Mouse (Mus musculus) gastrocnemius, postnatal 10 days (tissue): ENCODE measurements around the gene Dnajc30. TPM values are rescaled to one million over a fixed set of nuclear protein-coding genes. Genes with fewer than 3 reads are reported as not detected.
"Not testable (repeated sequence)": the region's sequence is repeated elsewhere in the genome, so short reads cannot be mapped to it uniquely, and the experiment has no call there.

ENCODE experiments used
- DNase-seq: peaks from one replicate; pipeline ENCODE4 v3.0.0; 2021; ENCODE audit warnings: mixed read lengths
- total RNA-seq, 2 experiments: library from RNA; stranded (reverse); gene quantifications; 2 replicates each; pipeline ENCODE4 v1.2.3; 2021

Dnajc30 gene
- total RNA-seq, 2 experiments from 2014 or later = 22.4 to 23.3 TPM

- DNase-seq = peak; percentile 29
Observed at GRCm38 (mm10) chr5:135064382-135064766, 372 bp downstream of the Dnajc30 start.

GRCm38 (mm10) chr5:135064909-135065446 is 976 bp downstream of the Dnajc30 start, which contains the start of gene Bud23:
Gene Bud23, minus strand, starts transcription at chr5:135064959.
- not testable (repeated sequence) for DNase-seq

GRCm38 (mm10) chr5:135066008-135066407 is 2.0 kb downstream of the Dnajc30 start:
- no peak for DNase-seq

GRCm38 (mm10) chr5:135070448-135070847 is 6.4 kb downstream of the Dnajc30 start:
- no peak for DNase-seq

GRCm38 (mm10) chr5:135072061-135072460 is 8.1 kb downstream of the Dnajc30 start:
- DNase-seq = no peak

- no peak for DNase-seq
Observed at GRCm38 (mm10) chr5:135072720-135073119, 8.7 kb downstream of the Dnajc30 start.

GRCm38 (mm10) chr5:135073349-135074150 is 9.5 kb downstream of the Dnajc30 start:
- DNase-seq = no peak

GRCm38 (mm10) chr5:135075655-135076054 is 11.7 kb downstream of the Dnajc30 start:
- DNase-seq = no peak

GRCm38 (mm10) chr5:135076368-135076767 is 12.4 kb downstream of the Dnajc30 start:
- no peak for DNase-seq

GRCm38 (mm10) chr5:135076931-135077505 is 13.0 kb downstream of the Dnajc30 start:
- no peak for DNase-seq

GRCm38 (mm10) chr5:135077564-135078481 is 13.8 kb downstream of the Dnajc30 start, which contains the start of gene Vps37d:
Gene Vps37d, minus strand, starts transcription at chr5:135078266.
- peak; percentile 98 for DNase-seq

- no peak for DNase-seq
Observed at GRCm38 (mm10) chr5:135078482-135078810, 14.4 kb downstream of the Dnajc30 start.

GRCm38 (mm10) chr5:135079578-135079977 is 15.6 kb downstream of the Dnajc30 start:
- DNase-seq = no peak

GRCm38 (mm10) chr5:135080539-135080938 is 16.5 kb downstream of the Dnajc30 start:
- DNase-seq = no peak

- no peak for DNase-seq
Observed at GRCm38 (mm10) chr5:135086871-135087270, 22.9 kb downstream of the Dnajc30 start.

- no peak for DNase-seq
Observed at GRCm38 (mm10) chr5:135089653-135090052, 25.7 kb downstream of the Dnajc30 start, which contains the start of gene Mlxipl. Gene Mlxipl, plus strand, starts transcription at chr5:135089890.

GRCm38 (mm10) chr5:135100981-135101380 is 37.0 kb downstream of the Dnajc30 start:
- DNase-seq = no peak

GRCm38 (mm10) chr5:135103999-135104660 is 40.1 kb downstream of the Dnajc30 start:
- no peak for DNase-seq

- DNase-seq = peak; percentile 78
Observed at GRCm38 (mm10) chr5:135106758-135107256, 42.8 kb downstream of the Dnajc30 start.

- peak; percentile 81 for DNase-seq
Observed at GRCm38 (mm10) chr5:135107521-135108501, 43.8 kb downstream of the Dnajc30 start.
